In the genomic region with DNA sequence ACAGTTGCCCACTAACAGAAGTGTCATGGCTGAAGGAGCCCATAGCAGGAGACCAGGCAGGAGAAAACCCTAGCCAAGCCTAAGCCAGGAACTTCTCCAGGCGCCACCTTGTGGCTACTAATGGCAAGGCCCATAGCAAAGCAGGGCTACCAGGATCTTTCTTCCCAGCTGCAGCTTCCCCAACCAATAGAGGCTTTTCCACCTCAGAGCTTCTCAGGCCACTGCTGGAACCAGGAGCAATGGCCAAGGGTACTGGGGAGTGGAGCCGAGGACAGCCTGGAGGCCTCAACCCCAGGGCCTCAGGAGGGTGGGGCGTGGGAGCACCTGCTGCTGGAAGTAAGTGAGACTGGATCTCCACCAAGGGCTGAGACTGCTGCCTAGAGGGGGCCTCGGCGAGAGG, we compare ENCODE assay signal across 8 mouse cellular contexts. TPM values are rescaled to one million over a fixed set of nuclear protein-coding genes. Genes with fewer than 3 reads are reported as not detected.
DNase-seq lines count a peak whose midpoint lies in the region; ATAC-seq and TF ChIP-seq lines count a peak whose summit lies in the region.

No protein-coding gene starts in this region.

- intact Hi-C loops in heart, postnatal 25 days (cut with DNase I) = loop anchor here (1.0 kb wide), 1 partner anchor 69 kb away; no protein-coding TSS in a partner anchor

- peak; percentile 51 for DNase-seq in c-Kit-negative CD71-positive TER-119-positive erythroid progenitor cells, embryonic 14.5 days (ENCODE audit: low read depth, low spot score)
- peak; percentile 64 for DNase-seq in forebrain, embryonic 10.5 days (ENCODE audit: extremely low spot score, low spot score)
- peak; percentile 18 for DNase-seq in heart, postnatal 25 days (ENCODE audit: low spot score)
- DNase-seq in kidney, postnatal 4 days = peak; percentile 84 to 88
- peak; percentile 77 for DNase-seq in liver, postnatal 0 days
- peak; percentile 67 for DNase-seq in thymus, postnatal 14 days

- H3K4me3 ChIP-seq in E14TG2a.4 (replicated peaks; ENCODE audit: low read length) = peak overlapping the region; percentile 61
- no peak overlapping the region; the same call in 1 of the 2 replicates for H3K4me3 ChIP-seq in forebrain, embryonic 10.5 days
- no peak overlapping the region for H3K4me3 ChIP-seq in liver, postnatal 0 days (ENCODE audit: low read depth, low read length)
- no peak overlapping the region for H3K4me3 ChIP-seq in neural tube, embryonic 15.5 days (replicated peaks)

- no peak for TF ChIP-seq EP300 in liver, postnatal 0 days (IDR thresholded peaks at IDR 0.05; ENCODE audit: low read depth)

- TF ChIP-seq CTCF in E14TG2a.4 (conservative IDR thresholded peaks at IDR 0.05; ENCODE audit: low read length) = peak; percentile 95
- peak; percentile 89 for TF ChIP-seq CTCF in liver, postnatal 0 days (IDR thresholded peaks at IDR 0.05; ENCODE audit: low read depth)

- H3K9ac ChIP-seq in liver, postnatal 0 days (replicated peaks) = no peak overlapping the region
- H3K9ac ChIP-seq in neural tube, embryonic 15.5 days (replicated peaks) = no peak overlapping the region

- peaks cover 85% of the 10 kb centered on the region for H3K36me3 ChIP-seq in E14TG2a.4 (ENCODE audit: insufficient read depth, low read length)
- H3K36me3 ChIP-seq in forebrain, embryonic 10.5 days (replicated peaks) = peaks cover 86% of the 10 kb centered on the region
- peaks cover 30% of the 10 kb centered on the region for H3K36me3 ChIP-seq in liver, postnatal 0 days (replicated peaks; ENCODE audit: insufficient read depth, low read length)
- peaks cover 52% of the 10 kb centered on the region for H3K36me3 ChIP-seq in neural tube, embryonic 15.5 days

- H3K27ac ChIP-seq in forebrain, embryonic 10.5 days = no peak overlapping the region
- H3K27ac ChIP-seq in liver, postnatal 0 days (ENCODE audit: low read depth) = no peak overlapping the region
- no peak overlapping the region for H3K27ac ChIP-seq in neural tube, embryonic 15.5 days (replicated peaks)

- H3K4me1 ChIP-seq in E14TG2a.4 (replicated peaks; ENCODE audit: low read depth, low read length) = peaks cover 56% of the 10 kb centered on the region
- no peaks in the 10 kb centered on the region for H3K4me1 ChIP-seq in forebrain, embryonic 10.5 days
- H3K4me1 ChIP-seq in liver, postnatal 0 days (ENCODE audit: insufficient read depth) = peaks cover 18% of the 10 kb centered on the region
- H3K4me1 ChIP-seq in neural tube, embryonic 15.5 days = peaks cover 14% of the 10 kb centered on the region

- 62% methylated on average over 5 of the region's 5 CpGs for WGBS in forebrain, embryonic 10.5 days
- 59% methylated on average over 5 of the region's 5 CpGs for WGBS in liver, postnatal 0 days (ENCODE audit: insufficient replicate concordance)
- 54% methylated on average over 5 of the region's 5 CpGs for WGBS in neural tube, embryonic 15.5 days

- ATAC-seq in liver, postnatal 0 days = peak; percentile 53
- ATAC-seq in neural tube, embryonic 15.5 days (ENCODE audit: low FRiP score) = peak; percentile 79

- H3K4me2 ChIP-seq in liver, postnatal 0 days (ENCODE audit: low read depth, low read length) = no peak overlapping the region
- H3K4me2 ChIP-seq in neural tube, embryonic 15.5 days = no peak overlapping the region

- H3K27me3 ChIP-seq in E14TG2a.4 (ENCODE audit: insufficient read depth, low read length) = no peaks in the 10 kb centered on the region
- no peaks in the 10 kb centered on the region for H3K27me3 ChIP-seq in forebrain, embryonic 10.5 days (ENCODE audit: poor library complexity, severe bottlenecking)
- no peaks in the 10 kb centered on the region for H3K27me3 ChIP-seq in liver, postnatal 0 days (ENCODE audit: insufficient read depth, low read length)
- H3K27me3 ChIP-seq in neural tube, embryonic 15.5 days (replicated peaks) = no peaks in the 10 kb centered on the region

- no peaks in the 10 kb centered on the region for H3K9me3 ChIP-seq in E14TG2a.4 (ENCODE audit: low read length)
- no peaks in the 10 kb centered on the region for H3K9me3 ChIP-seq in forebrain, embryonic 10.5 days
- H3K9me3 ChIP-seq in liver, postnatal 0 days (ENCODE audit: low read length) = no peaks in the 10 kb centered on the region
- no peaks in the 10 kb centered on the region for H3K9me3 ChIP-seq in neural tube, embryonic 15.5 days (replicated peaks)

RNA-seq across cellular contexts. Expression of a gene that starts 31.5 kb away (rescaled TPM):
- polyA plus RNA-seq in forebrain, embryonic 10.5 days (2016; fragmentation: Nextera tagmentation; extraction: Ambion mirVana) = 48.5 and 53.4 TPM in 2 replicates
- 10 to 100 TPM; 24.0 to 28.2 TPM for total RNA-seq in heart, postnatal 25 days (2021)
- polyA plus RNA-seq in liver, postnatal 0 days (2015; fragmentation: Nextera tagmentation; extraction: Ambion mirVana) = 8.0 and 8.3 TPM in 2 replicates
- polyA plus RNA-seq in neural tube, embryonic 15.5 days (2015; fragmentation: Nextera tagmentation; extraction: Ambion mirVana) = 41.4 and 43.6 TPM in 2 replicates

Comparison
In these comparisons a context has a peak if more than half of its experiments do, and no peak if none do; other contexts are left out.
1. DNase-seq: peak in every context shown above with its lines; median percentile 86 in kidney, postnatal 4 days; 77 in liver, postnatal 0 days; 67 in thymus, postnatal 14 days; 64 in forebrain, embryonic 10.5 days; 51 in c-Kit-negative CD71-positive TER-119-positive erythroid progenitor cells, embryonic 14.5 days; 18 in heart, postnatal 25 days.